Mouse (Mus musculus) lung, postnatal 0 days (tissue): Measurements from ENCODE around the gene Camp.
A peak's percentile ranks its signal among the peaks of the same experiment; 100 is the strongest.

Experiments
- CTCF ChIP-seq: IDR thresholded peaks from 2 replicates; pipeline ENCODE4 v1.5.1; 2016; ENCODE audit warnings: antibody characterized with exemption, mild to moderate bottlenecking
- EP300 ChIP-seq: IDR thresholded peaks from 2 replicates; pipeline ENCODE4 v1.6.1; 2016; ENCODE audit warnings: antibody characterized with exemption, mild to moderate bottlenecking, control low read depth

DNA sequence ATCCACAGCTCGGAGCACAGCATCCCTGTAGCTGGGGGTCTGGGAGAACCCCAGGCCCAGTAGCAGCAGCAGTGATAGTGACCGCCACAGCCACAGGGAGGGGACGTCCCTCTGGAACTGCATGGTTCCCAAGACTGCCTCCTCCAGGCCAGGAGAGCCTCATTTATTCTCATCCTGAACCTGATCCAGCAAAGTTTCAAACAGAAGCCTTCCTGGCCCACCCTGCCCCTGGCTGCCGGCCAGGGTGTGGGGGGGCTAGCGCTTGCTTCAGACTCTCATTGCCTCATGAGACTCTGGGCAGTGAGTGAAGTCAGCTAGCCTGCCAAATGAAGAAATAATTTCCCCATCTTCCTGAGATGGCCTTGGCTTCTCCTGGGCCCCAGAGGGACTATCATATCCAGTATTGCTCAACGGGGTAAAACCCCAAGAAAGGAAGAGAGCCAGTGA, at the start of gene Camp:
- TF ChIP-seq CTCF (peak; percentile 59), EP300 (no peak)
